Mouse (Mus musculus) right cerebral cortex, postnatal 14 days (tissue): Measurements from ENCODE around the gene 2610002M06Rik.

Source experiments
- DNase-seq: peaks from one replicate; pipeline ENCODE4 v3.0.0; 2022

Gene 2610002M06Rik

GRCm38 (mm10) chrX:107816218-107816554, at the start of gene 2610002M06Rik:
Gene 2610002M06Rik, minus strand, starts transcription at chrX:107816334.
- peak; percentile 83 for DNase-seq

- no peak for DNase-seq
These were observed 42.0 kb upstream of the 2610002M06Rik start for GRCm38 (mm10) chrX:107858165-107858564.

GRCm38 (mm10) chrX:107816726-107817125, 592 bp upstream of the 2610002M06Rik start:
- no peak for DNase-seq

GRCm38 (mm10) chrX:107815502-107816217, 474 bp downstream of the 2610002M06Rik start:
- no peak for DNase-seq

- no peak for DNase-seq
These were observed 4.0 kb downstream of the 2610002M06Rik start for GRCm38 (mm10) chrX:107812120-107812519.

GRCm38 (mm10) chrX:107796919-107797318, 19.2 kb downstream of the 2610002M06Rik start:
- DNase-seq, result no peak

- DNase-seq, result no peak
These were observed 20.3 kb downstream of the 2610002M06Rik start for GRCm38 (mm10) chrX:107795785-107796184.

- DNase-seq, result no peak
These were observed 23.8 kb downstream of the 2610002M06Rik start, which contains the start of gene Tent5d for GRCm38 (mm10) chrX:107792290-107792689. Gene Tent5d, plus strand, starts transcription at chrX:107792590.

GRCm38 (mm10) chrX:107790750-107791493, 25.2 kb downstream of the 2610002M06Rik start:
- no peak for DNase-seq

GRCm38 (mm10) chrX:107790136-107790535, 26.0 kb downstream of the 2610002M06Rik start:
- no peak for DNase-seq

- DNase-seq, result no peak
These were observed 48.2 kb downstream of the 2610002M06Rik start for GRCm38 (mm10) chrX:107767896-107768295.
